Mouse (Mus musculus): ENCODE data around the gene Dct. TPM values are rescaled to one million over a fixed set of nuclear protein-coding genes. Genes with fewer than 3 reads are reported as not detected.

Dct gene
- polyA plus RNA-seq, 1 experiment from 2014 or later = 0.48 TPM

GRCm38 (mm10) chr14:118049648-118050238 lies 2.3 kb downstream of the Dct start:
- DNase-seq (ENCODE audit: low spot score) = no peak

DNA sequence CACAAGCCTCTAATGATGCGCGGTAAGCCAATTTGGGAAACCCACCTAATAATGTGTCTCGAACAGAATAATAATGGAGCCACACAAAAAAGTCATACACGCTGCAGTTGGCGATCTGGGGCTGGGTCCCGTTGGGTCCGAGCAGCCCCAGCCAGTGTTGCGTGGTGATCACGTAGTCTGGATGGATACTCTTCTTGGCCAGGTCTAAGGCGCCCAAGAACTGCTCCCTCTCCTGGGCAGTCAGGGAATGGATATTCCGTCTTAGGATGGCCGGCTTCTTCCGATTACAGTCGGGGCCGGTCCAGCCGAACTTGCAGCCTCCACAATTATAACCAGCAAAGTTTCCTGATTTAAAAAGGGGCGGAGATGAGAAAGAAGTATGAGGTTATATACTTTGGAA lies 9.1 kb downstream of the Dct start:
- DNase-seq (ENCODE audit: low spot score) = no peak

GRCm38 (mm10) chr14:118042066-118042762 lies 9.8 kb downstream of the Dct start:
- no peak for DNase-seq (ENCODE audit: low spot score)

DNA sequence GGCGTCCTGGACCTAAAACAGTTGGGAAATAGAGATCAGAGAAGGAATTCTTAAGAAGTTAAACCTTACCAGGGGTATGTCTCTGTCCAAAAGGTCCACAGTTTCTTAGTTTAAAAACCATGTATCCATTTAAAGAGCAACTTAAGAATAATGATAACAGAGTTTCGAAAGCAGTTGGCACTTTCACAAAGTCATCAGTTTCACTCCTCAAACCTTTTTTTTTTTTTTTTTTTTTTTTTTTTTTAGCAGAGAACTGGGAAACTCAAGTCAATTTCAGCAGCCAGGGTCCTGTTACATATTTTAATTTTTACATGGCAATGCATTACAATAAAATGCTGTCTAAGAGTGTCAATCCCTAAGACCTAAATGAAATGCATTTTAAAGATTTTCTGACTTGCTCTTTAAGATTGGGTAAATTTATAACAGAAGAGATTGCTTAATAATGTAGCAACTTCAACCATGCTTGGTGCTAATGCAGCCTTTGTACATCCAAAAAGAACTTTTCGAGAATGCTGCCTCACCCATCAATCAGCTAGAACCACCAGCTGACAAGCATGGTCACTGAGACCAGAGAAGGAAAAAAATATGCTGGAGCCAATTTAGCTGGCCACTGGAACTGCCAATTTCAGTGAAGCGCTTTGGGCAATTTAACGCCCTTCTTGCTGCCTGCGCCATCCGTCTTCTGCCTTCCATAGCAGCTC lies 11.3 kb downstream of the Dct start:
- DNase-seq (ENCODE audit: low spot score) = no peak

DNA sequence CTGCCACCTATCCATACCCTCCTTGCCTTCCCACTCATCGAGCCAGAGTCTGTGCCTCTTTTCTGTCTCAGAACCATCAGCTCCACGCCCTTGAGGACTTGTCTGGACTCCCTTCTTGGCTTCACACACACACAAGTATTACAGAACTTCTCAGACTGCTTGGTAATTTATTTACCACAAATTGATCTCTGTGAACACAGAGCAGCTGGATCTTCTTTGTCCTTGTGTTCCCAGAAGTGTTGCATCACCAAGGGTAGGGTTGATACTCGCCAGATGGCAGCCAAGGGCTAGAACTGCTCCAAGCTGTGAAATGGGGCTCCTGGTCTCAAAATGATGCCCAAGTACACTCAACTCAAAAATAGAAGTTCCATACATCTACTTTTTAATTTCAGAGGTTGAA lies 13.0 kb downstream of the Dct start:
- no peak for DNase-seq (ENCODE audit: low spot score)

DNA sequence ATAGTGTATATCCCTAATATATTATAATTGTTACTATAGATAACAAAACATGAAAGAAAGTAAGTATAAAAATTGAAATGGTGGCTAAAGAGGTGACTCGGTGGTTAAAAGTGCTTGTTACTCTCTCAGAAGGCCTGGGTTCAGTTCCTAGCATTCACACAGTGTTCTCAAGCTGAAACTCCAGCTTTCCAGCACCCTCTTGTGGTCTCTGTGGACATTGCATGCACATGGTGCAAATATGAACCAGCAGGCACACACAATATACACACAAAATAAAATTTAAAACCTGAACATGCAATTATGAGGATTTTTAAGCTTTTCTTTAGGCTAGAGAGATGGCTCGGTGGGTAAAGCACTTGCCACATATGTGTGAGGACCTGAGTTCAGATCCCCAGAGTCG lies 24.5 kb downstream of the Dct start:
- DNase-seq (ENCODE audit: low spot score) = no peak

GRCm38 (mm10) chr14:118021867-118022543 lies 30.0 kb downstream of the Dct start:
- DNase-seq (ENCODE audit: low spot score) = no peak

- no peak for DNase-seq (ENCODE audit: low spot score)
Observed at GRCm38 (mm10) chr14:118019314-118019713, 32.7 kb downstream of the Dct start.

- DNase-seq (ENCODE audit: low spot score) = no peak
Observed at GRCm38 (mm10) chr14:118013237-118013636, 38.8 kb downstream of the Dct start.

DNA sequence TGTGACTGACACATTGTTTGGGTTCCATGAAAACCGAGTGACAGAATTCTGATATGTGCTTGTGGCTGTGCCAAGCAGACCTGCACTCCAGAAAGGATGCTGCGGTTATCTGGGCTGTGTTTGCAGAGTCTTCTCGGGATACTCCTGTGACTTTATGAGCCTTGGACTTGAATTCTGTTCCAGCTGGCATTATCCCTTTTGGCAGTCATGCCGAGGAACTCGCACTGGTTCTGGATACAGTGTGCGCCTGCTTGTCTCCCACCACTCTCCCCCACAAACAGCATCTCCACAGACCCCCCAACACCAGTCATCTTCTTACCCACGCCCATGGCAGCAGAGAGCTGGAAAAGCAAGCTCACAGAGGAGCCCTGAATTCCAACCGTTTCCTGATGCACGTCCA lies 42.5 kb downstream of the Dct start:
- DNase-seq (ENCODE audit: low spot score) = no peak

- DNase-seq (ENCODE audit: low spot score) = no peak
Observed at GRCm38 (mm10) chr14:118005697-118006096, 46.3 kb downstream of the Dct start.

- no peak for DNase-seq (ENCODE audit: low spot score)
Observed at GRCm38 (mm10) chr14:118004434-118004833, 47.6 kb downstream of the Dct start.

DNA sequence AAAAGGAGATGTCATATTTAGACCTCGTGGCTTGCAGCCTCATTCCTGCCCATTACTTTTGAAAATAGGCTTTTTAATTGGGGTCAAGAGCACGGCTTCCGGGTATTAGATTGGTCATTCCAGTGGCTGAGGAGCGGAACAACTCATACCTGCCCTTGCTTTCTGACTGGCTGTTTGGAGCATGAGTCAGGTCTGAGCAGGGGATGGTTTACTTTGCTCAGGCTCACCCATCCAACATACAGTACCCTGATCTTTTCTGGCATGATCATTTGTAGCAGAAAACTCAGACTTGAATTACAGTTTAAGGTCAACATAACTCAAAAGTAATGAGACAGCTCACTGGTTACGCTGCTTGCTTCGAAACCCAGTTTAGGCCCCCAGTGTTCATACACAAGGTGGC lies 58.2 kb downstream of the Dct start:
- no peak for DNase-seq (ENCODE audit: low spot score)

GRCm38 (mm10) chr14:117992600-117993256 lies 59.3 kb downstream of the Dct start:
- DNase-seq (ENCODE audit: low spot score) = no peak

DNA sequence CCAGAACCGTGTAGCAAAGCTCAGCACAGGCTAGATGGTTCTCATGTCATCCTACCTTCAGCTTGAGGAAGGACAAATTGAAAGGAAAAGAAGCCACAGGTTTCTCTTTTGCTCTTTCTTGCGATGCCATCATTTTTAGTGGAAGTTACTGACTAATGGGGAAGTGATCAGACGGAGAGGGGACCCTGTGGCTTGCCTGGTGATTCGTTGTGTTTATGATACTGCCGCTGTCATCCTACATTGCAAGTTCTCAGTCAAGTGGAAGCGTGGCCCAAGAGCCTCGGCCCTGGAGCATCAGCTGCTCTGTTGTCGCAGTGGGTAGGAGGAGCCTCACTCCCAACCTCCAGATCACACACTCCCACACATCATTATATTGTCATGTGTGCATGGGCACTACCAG lies 61.8 kb downstream of the Dct start:
- no peak for DNase-seq (ENCODE audit: low spot score)

GRCm38 (mm10) chr14:117988444-117988843 lies 63.6 kb downstream of the Dct start:
- no peak for DNase-seq (ENCODE audit: low spot score)

DNA sequence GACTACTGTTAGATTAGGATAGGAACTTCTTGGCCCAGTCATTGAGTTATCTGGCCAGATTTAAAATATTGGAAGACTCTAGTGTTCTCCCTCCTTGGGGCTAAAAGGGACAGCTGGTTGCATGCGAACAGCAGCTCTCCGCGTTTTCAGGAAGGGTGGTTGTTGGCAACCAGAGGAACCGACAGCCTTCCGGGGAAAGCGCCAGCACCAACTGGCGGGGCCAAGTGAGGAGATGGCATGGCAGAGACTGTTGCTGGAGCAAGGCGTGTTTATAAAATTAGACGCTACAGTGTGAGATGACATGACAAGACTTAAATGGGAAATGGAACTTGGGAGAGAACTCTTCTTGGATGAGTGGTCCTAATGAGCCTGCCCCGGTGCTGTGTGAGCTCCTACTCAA lies 70.5 kb downstream of the Dct start:
- DNase-seq (ENCODE audit: low spot score) = no peak

DNA sequence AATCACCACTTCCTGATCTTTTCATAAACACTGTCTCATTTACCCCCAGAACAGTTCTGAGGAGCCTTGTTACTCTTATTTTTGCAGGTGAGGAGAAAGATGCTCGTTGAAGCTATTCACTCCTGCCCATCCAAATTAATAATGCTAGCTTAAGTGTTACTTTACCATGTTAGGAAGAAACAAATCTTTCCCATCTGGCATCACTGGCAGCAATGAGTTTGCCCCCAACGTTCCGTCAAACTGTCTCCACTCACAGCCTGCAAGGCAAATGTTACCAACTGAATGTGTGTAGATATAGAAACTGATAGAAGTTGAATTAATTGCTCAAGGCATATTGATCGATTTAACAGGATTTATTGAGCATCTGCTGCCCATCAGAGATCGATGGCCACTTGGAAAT lies 79.5 kb downstream of the Dct start:
- DNase-seq (ENCODE audit: low spot score) = no peak

Measured in thymus, postnatal 0 days (tissue).